In the genomic region with DNA sequence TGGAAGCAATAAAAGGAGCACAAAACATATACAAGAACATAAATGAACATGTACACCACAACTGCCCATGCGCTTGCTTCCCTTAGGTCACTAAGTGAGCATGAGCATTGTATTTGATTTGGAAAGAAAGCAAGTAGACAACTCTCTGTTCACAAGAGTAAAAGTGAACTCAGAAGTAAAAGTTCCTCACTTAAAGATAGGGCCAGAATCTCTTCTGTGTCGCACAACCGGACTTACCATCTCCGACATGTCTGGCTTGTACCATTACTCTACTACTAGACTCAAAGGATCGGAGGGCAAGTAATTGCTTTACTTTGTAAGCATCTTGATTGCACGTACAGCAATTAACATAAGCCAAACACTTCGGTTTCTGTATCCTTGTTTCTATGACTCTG, we compare ENCODE assay signal across 21 mouse cellular contexts.
"Had no signal": no experiment of that assay in that cellular context is flagged by ENCODE, and none has a peak within 500 bp of the region (broad histone marks: within the 10 kb centered on the region; RNA-seq: fewer than 3 reads in every experiment).

No protein-coding gene starts in this region.

- H3K36me3 ChIP-seq: hindbrain, embryonic 13.5 days; hindbrain, embryonic 15.5 days; kidney, embryonic 15.5 days; limb, embryonic 13.5 days; limb, embryonic 15.5 days; liver, embryonic 12.5 days had no signal

- DNase-seq: gastrocnemius, postnatal 14 days; gastrocnemius, postnatal 36 days; heart, postnatal 14 days; heart, postnatal 36 days; kidney, adult 11 months; kidney, adult 2 months; kidney, adult 9 months; kidney, postnatal 14 days; kidney, postnatal 36 days; layer of hippocampus, adult 9-11 months; layer of hippocampus, postnatal 36 days; left cerebral cortex, postnatal 4 days had no signal

- ATAC-seq: hindbrain, postnatal 0 days; liver, embryonic 12.5 days had no signal

- H3K4me2 ChIP-seq: heart, embryonic 11.5 days; hindbrain, embryonic 13.5 days; hindbrain, embryonic 15.5 days; kidney, embryonic 15.5 days; limb, embryonic 13.5 days; limb, embryonic 15.5 days; liver, embryonic 12.5 days had no signal

- H3K27ac ChIP-seq: hindbrain, embryonic 13.5 days; hindbrain, embryonic 15.5 days; hindbrain, postnatal 0 days; kidney, embryonic 15.5 days; kidney, postnatal 0 days; limb, embryonic 13.5 days; limb, embryonic 15.5 days; liver, embryonic 12.5 days had no signal

- H3K4me3 ChIP-seq: hindbrain, embryonic 13.5 days; hindbrain, embryonic 15.5 days; kidney, embryonic 15.5 days; limb, embryonic 13.5 days; limb, embryonic 15.5 days; liver, embryonic 12.5 days had no signal

- H3K27me3 ChIP-seq: hindbrain, embryonic 13.5 days; hindbrain, embryonic 15.5 days; kidney, embryonic 15.5 days; limb, embryonic 13.5 days; limb, embryonic 15.5 days; liver, embryonic 12.5 days had no signal

- H3K9ac ChIP-seq: hindbrain, embryonic 13.5 days; hindbrain, embryonic 15.5 days; kidney, embryonic 15.5 days; limb, embryonic 13.5 days; limb, embryonic 15.5 days; liver, embryonic 12.5 days had no signal

- H3K9me3 ChIP-seq: hindbrain, embryonic 13.5 days; hindbrain, embryonic 15.5 days; kidney, embryonic 15.5 days; limb, embryonic 13.5 days; limb, embryonic 15.5 days; liver, embryonic 12.5 days had no signal
